Mouse (Mus musculus) layer of hippocampus, adult 11-12 months (tissue): ENCODE results near the gene Rps23.
A peak's percentile ranks its signal among the peaks of the same experiment; 100 is the strongest.
"Not testable (repeated sequence)": the region's sequence is repeated elsewhere in the genome, so short reads cannot be mapped to it uniquely, and the experiment has no call there.

Source experiments
- DNase-seq: peaks from one replicate; pipeline ENCODE4 v3.0.0; 2022; ENCODE audit warnings: low spot score

Gene Rps23

GRCm38 (mm10) chr13:90922751-90923612, at the start of gene Rps23:
TSS of gene Rps23 (plus strand) at chr13:90922958.
- DNase-seq: peak; percentile 90

GRCm38 (mm10) chr13:90881727-90882429, 40.9 kb upstream of the Rps23 start:
- DNase-seq: no peak

GRCm38 (mm10) chr13:90885856-90886532, 36.8 kb upstream of the Rps23 start:
- no peak for DNase-seq

- peak; percentile 75 for DNase-seq
Observed at GRCm38 (mm10) chr13:90886568-90886983, 36.2 kb upstream of the Rps23 start.

- no peak for DNase-seq
Observed at GRCm38 (mm10) chr13:90890111-90890510, 32.6 kb upstream of the Rps23 start.

GRCm38 (mm10) chr13:90894819-90895218, 27.9 kb upstream of the Rps23 start:
- DNase-seq: no peak

- DNase-seq: peak; percentile 21
Observed at GRCm38 (mm10) chr13:90896098-90896497, 26.7 kb upstream of the Rps23 start.

GRCm38 (mm10) chr13:90896821-90897220, 25.9 kb upstream of the Rps23 start:
- no peak for DNase-seq

GRCm38 (mm10) chr13:90905176-90905575, 17.6 kb upstream of the Rps23 start, which contains the start of gene Atp6ap1l:
TSS of gene Atp6ap1l (minus strand) at chr13:90905355.
- no peak for DNase-seq

GRCm38 (mm10) chr13:90907376-90907775, 15.4 kb upstream of the Rps23 start:
- no peak for DNase-seq

GRCm38 (mm10) chr13:90912760-90913674, 9.7 kb upstream of the Rps23 start:
- no peak for DNase-seq

- no peak for DNase-seq
Observed at GRCm38 (mm10) chr13:90913675-90914192, 9.0 kb upstream of the Rps23 start.

GRCm38 (mm10) chr13:90914721-90915120, 8.0 kb upstream of the Rps23 start:
- DNase-seq: no peak

GRCm38 (mm10) chr13:90923617-90924016, 859 bp downstream of the Rps23 start:
- DNase-seq: not testable (repeated sequence)

GRCm38 (mm10) chr13:90924072-90924471, 1.3 kb downstream of the Rps23 start:
- no peak for DNase-seq

GRCm38 (mm10) chr13:90925191-90925590, 2.4 kb downstream of the Rps23 start:
- DNase-seq: no peak

- no peak for DNase-seq
Observed at GRCm38 (mm10) chr13:90926125-90926765, 3.5 kb downstream of the Rps23 start.

- no peak for DNase-seq
Observed at GRCm38 (mm10) chr13:90926938-90927633, 4.3 kb downstream of the Rps23 start.

GRCm38 (mm10) chr13:90928266-90928665, 5.5 kb downstream of the Rps23 start:
- not testable (repeated sequence) for DNase-seq

- DNase-seq: peak; percentile 86
Observed at GRCm38 (mm10) chr13:90929847-90930246, 7.1 kb downstream of the Rps23 start.
